Mouse (Mus musculus) heart, adult 2 months (tissue): ENCODE results near the gene Dscam. TPM values are rescaled to one million over a fixed set of nuclear protein-coding genes. Genes with fewer than 3 reads are reported as not detected.

ENCODE experiments used
- DNase-seq, 2 experiments: peaks; one replicate each; pipeline ENCODE4 v3.0.0; 2021
- H3K27ac ChIP-seq: fragments of 200-600 bp; 2 replicates; pipeline ENCODE4 v1.8.1; 2022
- H3K27me3 ChIP-seq: fragments of 200-500 bp; 2 replicates; pipeline ENCODE4 v1.6.1; 2012; ENCODE audit warnings: mild to moderate bottlenecking, low read length, inconsistent platforms, mixed read lengths; ENCODE audit not compliant: control insufficient read depth, insufficient read depth
- H3K36me3 ChIP-seq: fragments of 200-500 bp; 2 replicates; pipeline ENCODE4 v1.6.1; 2012; ENCODE audit warnings: low read length, inconsistent platforms; ENCODE audit not compliant: control insufficient read depth, insufficient read depth
- H3K4me1 ChIP-seq: fragments of 200-500 bp; 2 replicates; pipeline ENCODE4 v1.6.1; 2011; ENCODE audit warnings: low read length; ENCODE audit not compliant: control insufficient read depth, insufficient read depth
- H3K4me3 ChIP-seq: fragments of 200-600 bp; 2 replicates; pipeline ENCODE4 v1.8.1; 2022
- H3K79me2 ChIP-seq: fragments of 200-500 bp; replicated peaks from 2 replicates; pipeline ENCODE4 v1.6.1; 2012; ENCODE audit warnings: mild to moderate bottlenecking, inconsistent platforms, low read length, moderate library complexity, mixed read lengths; ENCODE audit not compliant: control insufficient read depth, insufficient read depth
- H3K9ac ChIP-seq: fragments of 200-500 bp; 2 replicates; pipeline ENCODE4 v1.6.1; 2012; ENCODE audit warnings: low read depth, mild to moderate bottlenecking, control low read depth, inconsistent platforms, low read length, mixed read lengths
- CTCF ChIP-seq: fragments of 200-600 bp; IDR thresholded peaks from 2 replicates; pipeline ENCODE4 v1.8.1; 2022; ENCODE audit warnings: antibody characterized with exemption, mild to moderate bottlenecking, moderate library complexity
- EP300 ChIP-seq: fragments of 200-500 bp; IDR thresholded peaks from 2 replicates; pipeline ENCODE4 v1.6.1; 2011; ENCODE audit warnings: low read depth, low read length, control low read depth; ENCODE audit not compliant: insufficient read depth
- POLR2A ChIP-seq: fragments of 200-500 bp; IDR thresholded peaks from 2 replicates; pipeline ENCODE4 v1.6.1; 2011; ENCODE audit warnings: mild to moderate bottlenecking, low read depth, low read length, control low read depth; ENCODE audit not compliant: insufficient read depth
- WGBS: fragments of 180-500 bp; shearing (Covaris S2); methylation state at CpG from one replicate; pipeline ENCODE4 v1.1.7; 2018; 5-methylcytosine and 5-hydroxymethylcytosine counted together
- intact Hi-C: fragments of 180-260 bp; cut with DNase I; formaldehyde crosslinking; loops from one replicate; pipeline ENCODE4 v1.15.1; 2025
- polyA plus RNA-seq: library from polyadenylated mRNA; depleted of rRNA; stranded (reverse); fragments of >200 nt; gene quantifications from 2 replicates; pipeline ENCODE4 v1.2.3, GENCODE M21; 2012
- total RNA-seq, 2 experiments: library from RNA; stranded (reverse); gene quantifications; 2 replicates each; pipeline ENCODE4 v1.2.3; 2021

The Dscam gene
- total and polyA plus RNA-seq, 3 experiments = 0.06 TPM; not detected in 2

DNA sequence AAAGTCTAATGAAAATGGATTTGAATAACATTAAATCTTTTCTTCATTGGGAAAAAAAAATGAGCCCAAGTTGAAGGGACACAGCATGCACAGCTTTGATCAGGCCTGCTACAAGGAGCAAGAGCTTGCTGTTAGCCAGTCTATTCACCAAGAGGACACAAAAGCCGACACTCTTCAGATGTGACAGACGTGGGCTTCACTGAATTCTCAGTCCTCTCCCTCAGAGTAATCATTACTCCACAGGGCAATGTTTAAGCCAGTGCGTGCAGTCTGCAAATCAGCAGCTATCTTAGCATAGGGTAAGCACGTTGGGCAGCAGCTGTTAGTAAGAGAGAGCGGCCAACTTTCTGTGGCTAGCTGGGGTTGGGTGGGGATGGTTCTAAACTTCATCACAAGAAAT is 391.5 kb downstream of the Dscam start:
- H3K9ac ChIP-seq = no peak overlapping the region
- H3K4me1 ChIP-seq = no peaks in the 10 kb centered on the region
- TF ChIP-seq POLR2A = no peak

DNA sequence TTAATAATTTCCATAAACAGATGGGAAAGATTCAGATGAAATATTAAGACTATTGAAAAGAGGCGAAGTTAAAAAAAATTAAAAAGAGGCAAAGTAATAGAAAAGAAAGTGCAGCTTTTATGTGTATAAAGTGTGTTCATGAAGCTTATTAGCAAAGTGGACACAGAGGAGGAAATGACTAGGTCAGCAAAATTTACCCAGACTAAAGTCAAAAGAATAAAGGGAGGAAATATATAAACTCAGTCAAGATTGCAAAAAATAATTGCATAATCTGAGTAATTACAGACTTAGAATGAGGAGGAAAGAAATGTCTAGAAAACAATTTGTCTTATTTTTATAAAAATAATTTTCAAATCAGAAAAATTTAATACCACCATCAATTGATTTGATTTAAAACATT is 396.3 kb downstream of the Dscam start:
- TF ChIP-seq POLR2A (no peak), EP300 (no peak), CTCF (no peak)
- Histone ChIP-seq H3K9ac (no peak overlapping the region), H3K27me3 (no peaks in the 10 kb centered on the region), H3K4me1 (no peaks in the 10 kb centered on the region), H3K79me2 (no peaks in the 10 kb centered on the region), H3K36me3 (no peaks in the 10 kb centered on the region), H3K4me3 (no peak overlapping the region), H3K27ac (no peak overlapping the region)
- no peak for DNase-seq
- WGBS = 86% methylated on average over 1 of the region's 1 CpGs
- intact Hi-C loops = no loop called here

More for the DNA sequence above, 391.5 kb downstream of the Dscam start:
- 60% methylated on average over 5 of the region's 5 CpGs for WGBS
- Histone ChIP-seq H3K27me3 (no peaks in the 10 kb centered on the region), H3K4me3 (no peak overlapping the region), H3K79me2 (no peaks in the 10 kb centered on the region), H3K36me3 (no peaks in the 10 kb centered on the region), H3K27ac (no peak overlapping the region)
- intact Hi-C loops = no loop called here
- no peak for DNase-seq

GRCm38 (mm10) chr16:96767985-96768384 is 402.6 kb downstream of the Dscam start:
- H3K9ac ChIP-seq = no peak overlapping the region
- WGBS = 38% methylated on average over 3 of the region's 3 CpGs
- H3K36me3 ChIP-seq = no peaks in the 10 kb centered on the region
- no peaks in the 10 kb centered on the region for H3K79me2 ChIP-seq
- TF ChIP-seq POLR2A = no peak
- no peak for TF ChIP-seq CTCF
- TF ChIP-seq EP300 = no peak
- DNase-seq = no peak
- H3K27ac ChIP-seq = no peak overlapping the region
- H3K4me3 ChIP-seq = no peak overlapping the region
- intact Hi-C loops = no loop called here
- H3K4me1 ChIP-seq = no peaks in the 10 kb centered on the region
- no peaks in the 10 kb centered on the region for H3K27me3 ChIP-seq

GRCm38 (mm10) chr16:96767508-96767907 is 403.0 kb downstream of the Dscam start:
- H3K79me2 ChIP-seq = no peaks in the 10 kb centered on the region
- no peaks in the 10 kb centered on the region for H3K4me1 ChIP-seq
- H3K36me3 ChIP-seq = no peaks in the 10 kb centered on the region
- 35% methylated on average over 4 of the region's 4 CpGs for WGBS
- TF ChIP-seq CTCF = no peak
- TF ChIP-seq EP300 = no peak
- TF ChIP-seq POLR2A = no peak
- no peak overlapping the region for H3K4me3 ChIP-seq
- no peak overlapping the region for H3K27ac ChIP-seq
- DNase-seq = no peak
- no peaks in the 10 kb centered on the region for H3K27me3 ChIP-seq
- intact Hi-C loops = no loop called here
- no peak overlapping the region for H3K9ac ChIP-seq

- Histone ChIP-seq H3K27me3 (no peaks in the 10 kb centered on the region), H3K9ac (no peak overlapping the region), H3K4me3 (no peak overlapping the region), H3K27ac (no peak overlapping the region), H3K36me3 (no peaks in the 10 kb centered on the region), H3K4me1 (no peaks in the 10 kb centered on the region), H3K79me2 (no peaks in the 10 kb centered on the region)
- TF ChIP-seq CTCF = no peak
- TF ChIP-seq POLR2A = no peak
- no peak for TF ChIP-seq EP300
- intact Hi-C loops = no loop called here
- no peak for DNase-seq
- WGBS = 35% methylated on average over 12 of the region's 12 CpGs
Measured at GRCm38 (mm10) chr16:96761225-96761624, 409.3 kb downstream of the Dscam start.

- Histone ChIP-seq H3K27ac (no peak overlapping the region), H3K4me1 (no peaks in the 10 kb centered on the region), H3K4me3 (no peak overlapping the region), H3K36me3 (no peaks in the 10 kb centered on the region), H3K9ac (no peak overlapping the region), H3K79me2 (no peaks in the 10 kb centered on the region), H3K27me3 (no peaks in the 10 kb centered on the region)
- DNase-seq = no peak
- TF ChIP-seq CTCF (no peak), POLR2A (no peak), EP300 (no peak)
- intact Hi-C loops = no loop called here
- 37% methylated on average over 5 of the region's 5 CpGs for WGBS
Measured at GRCm38 (mm10) chr16:96759081-96759603, 411.4 kb downstream of the Dscam start.

DNA sequence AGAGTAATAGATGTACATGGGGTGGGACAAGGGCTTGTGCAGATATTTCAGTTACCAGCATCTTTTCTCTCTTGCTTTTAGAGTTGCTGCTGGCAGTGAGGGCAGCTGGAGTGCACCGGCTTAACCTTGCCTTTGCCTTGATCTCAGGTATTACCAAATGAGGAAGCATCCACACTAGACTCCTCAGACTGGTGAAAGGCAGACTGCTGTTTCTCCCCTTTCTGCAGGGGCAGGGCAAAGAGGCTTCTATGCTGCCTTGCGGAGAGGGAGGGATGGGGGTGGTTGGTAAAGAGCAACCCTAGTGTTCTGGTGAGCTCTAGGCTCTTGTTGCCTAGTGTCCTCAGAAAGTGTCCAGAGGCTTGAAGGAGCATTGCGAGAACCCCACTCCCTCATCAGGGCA is 412.2 kb downstream of the Dscam start:
- intact Hi-C loops = no loop called here

More for the DNA sequence above, 412.2 kb downstream of the Dscam start:
- Histone ChIP-seq H3K9ac (no peak overlapping the region), H3K79me2 (no peaks in the 10 kb centered on the region), H3K4me3 (no peak overlapping the region), H3K27me3 (no peaks in the 10 kb centered on the region), H3K4me1 (no peaks in the 10 kb centered on the region), H3K36me3 (no peaks in the 10 kb centered on the region), H3K27ac (no peak overlapping the region)
- WGBS = 73% methylated on average over 3 of the region's 3 CpGs
- no peak for TF ChIP-seq EP300
- no peak for TF ChIP-seq CTCF
- no peak for DNase-seq
